Mouse (Mus musculus) neural tube, embryonic 15.5 days (tissue): ENCODE data around the gene Zranb1. TPM values are rescaled to one million over a fixed set of nuclear protein-coding genes. Genes with fewer than 3 reads are reported as not detected.

Source experiments
- ATAC-seq: fragments of 200-750 bp; cut with Nextera tagmentation; 2 replicates; pipeline ENCODE4 v1.8.0; 2017; ENCODE audit warnings: mild to moderate bottlenecking, moderate TSS enrichment, moderate library complexity; ENCODE audit not compliant: low FRiP score
- H3K27ac ChIP-seq: fragments of 300-500 bp; sonication (generic); replicated peaks from 2 replicates; pipeline ENCODE4 v1.5.1; 2015; ENCODE audit warnings: mild to moderate bottlenecking, inconsistent platforms
- H3K27me3 ChIP-seq: fragments of 300-500 bp; sonication (generic); replicated peaks from 2 replicates; pipeline ENCODE4 v1.6.1; 2015; ENCODE audit warnings: inconsistent platforms
- H3K36me3 ChIP-seq: fragments of 300-500 bp; sonication (generic); 2 replicates; pipeline ENCODE4 v1.6.1; 2015; ENCODE audit warnings: inconsistent platforms
- H3K4me1 ChIP-seq: fragments of 300-500 bp; sonication (generic); 2 replicates; pipeline ENCODE4 v1.6.1; 2015; ENCODE audit warnings: inconsistent platforms
- H3K4me2 ChIP-seq: fragments of 300-500 bp; sonication (generic); 2 replicates; pipeline ENCODE4 v1.6.1; 2015; ENCODE audit warnings: inconsistent platforms, mild to moderate bottlenecking, moderate library complexity
- H3K4me3 ChIP-seq: fragments of 300-500 bp; sonication (generic); replicated peaks from 2 replicates; pipeline ENCODE4 v1.5.1; 2015; ENCODE audit warnings: mild to moderate bottlenecking, inconsistent platforms
- H3K9ac ChIP-seq: fragments of 300-500 bp; sonication (generic); replicated peaks from 2 replicates; pipeline ENCODE4 v1.6.1; 2015; ENCODE audit warnings: mild to moderate bottlenecking, inconsistent platforms
- H3K9me3 ChIP-seq: fragments of 300-500 bp; sonication (generic); replicated peaks from 2 replicates; pipeline ENCODE4 v1.6.1; 2016; ENCODE audit warnings: inconsistent platforms
- WGBS: fragments of 180-500 bp; shearing (Covaris S2); methylation state at CpG from one replicate; pipeline ENCODE4 v1.1.7; 2015; ENCODE audit warnings: mixed read lengths; 5-methylcytosine and 5-hydroxymethylcytosine counted together
- polyA plus RNA-seq: library from polyadenylated mRNA; unstranded; fragments of >200 nt; fragmentation: Nextera tagmentation; extraction: Ambion mirVana; gene quantifications from 2 replicates; pipeline ENCODE4 v1.2.1, GENCODE M21; 2015

Zranb1 gene
- polyA plus RNA-seq: 19.6 and 20.5 TPM in 2 replicates

DNA sequence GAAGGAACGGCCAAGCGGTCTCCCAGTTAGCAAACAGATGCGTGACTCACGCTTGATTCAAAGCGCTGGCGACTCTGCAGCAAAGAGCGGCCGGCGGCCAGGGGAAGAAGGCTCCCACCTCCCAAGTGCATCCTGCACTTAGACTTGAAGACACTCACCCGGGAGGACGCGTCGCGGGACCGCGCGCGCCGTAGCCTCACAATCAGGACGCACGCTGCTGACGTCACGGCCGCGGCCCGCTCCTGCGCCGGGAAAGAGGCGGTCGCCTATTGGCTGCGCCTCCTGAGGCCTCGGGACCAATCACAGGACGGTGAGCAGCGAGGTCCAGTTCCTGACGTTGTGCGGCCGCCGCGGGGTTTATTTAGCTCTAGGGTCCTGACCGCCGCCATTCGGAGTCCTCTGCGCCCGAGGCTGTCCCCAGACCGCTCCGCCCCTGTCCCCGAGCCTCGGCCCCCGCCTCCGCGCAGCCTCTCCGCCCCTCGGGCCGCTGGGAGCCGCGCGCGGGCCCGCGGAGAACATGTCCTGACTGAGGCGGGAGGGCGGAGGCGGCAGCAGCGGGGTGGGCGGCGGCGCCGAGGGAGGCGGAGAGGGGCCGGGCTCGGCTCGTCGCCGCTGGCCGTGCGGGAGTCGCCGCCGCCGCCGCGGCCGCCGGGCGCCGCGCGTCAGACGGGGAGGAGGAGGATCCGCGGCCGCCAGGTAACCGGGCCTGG, at the start of gene Zranb1:
Zranb1 (plus strand) TSS at position 293 of the 710 bp plus-strand sequence.
- Histone ChIP-seq H3K9ac (peak within 1 kb of the TSS; percentile 81), H3K4me1 (peaks cover 23% of the 10 kb centered on the region), H3K27me3 (no peaks in the 10 kb centered on the region), H3K9me3 (no peaks in the 10 kb centered on the region), H3K4me2 (peak within 1 kb of the TSS; percentile 82), H3K36me3 (no peaks in the 10 kb centered on the region), H3K27ac (peak within 1 kb of the TSS; percentile 91), H3K4me3 (peak within 1 kb of the TSS; percentile 78)
- peak; percentile 99 for ATAC-seq
- under 1% methylated on average over 91 of the region's 93 CpGs for WGBS

DNA sequence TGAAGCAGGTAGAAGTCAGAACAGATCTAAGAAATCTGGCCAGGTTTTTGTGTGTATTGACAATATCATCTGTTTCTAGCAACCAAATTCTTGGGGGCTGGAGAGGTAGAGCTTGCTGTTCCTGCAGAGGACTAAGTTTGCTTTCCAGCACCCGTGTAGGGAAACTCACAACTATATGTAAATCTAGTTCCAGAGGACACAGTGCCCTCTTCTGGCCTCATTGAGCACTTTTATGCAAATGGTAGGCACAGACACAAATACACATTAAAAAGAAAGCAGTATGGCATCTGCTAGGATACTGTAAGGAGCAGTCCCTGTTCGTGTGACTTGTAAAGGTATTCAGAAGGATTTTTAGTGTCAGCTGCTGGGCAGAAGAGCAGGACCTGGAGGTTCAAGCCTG, 48.6 kb upstream of the Zranb1 start:
- Histone ChIP-seq H3K27me3 (no peaks in the 10 kb centered on the region), H3K9me3 (no peaks in the 10 kb centered on the region), H3K4me3 (no peak overlapping the region), H3K4me1 (no peaks in the 10 kb centered on the region), H3K36me3 (peaks cover 67% of the 10 kb centered on the region), H3K27ac (no peak overlapping the region), H3K9ac (no peak overlapping the region), H3K4me2 (no peak overlapping the region)
- 75% methylated on average over 2 of the region's 2 CpGs for WGBS
- no peak for ATAC-seq

GRCm38 (mm10) chr7:132884031-132884430, 46.9 kb upstream of the Zranb1 start:
- H3K4me3 ChIP-seq: no peak overlapping the region
- H3K4me1 ChIP-seq: no peaks in the 10 kb centered on the region
- WGBS: 94% methylated on average over 7 of the region's 7 CpGs

DNA sequence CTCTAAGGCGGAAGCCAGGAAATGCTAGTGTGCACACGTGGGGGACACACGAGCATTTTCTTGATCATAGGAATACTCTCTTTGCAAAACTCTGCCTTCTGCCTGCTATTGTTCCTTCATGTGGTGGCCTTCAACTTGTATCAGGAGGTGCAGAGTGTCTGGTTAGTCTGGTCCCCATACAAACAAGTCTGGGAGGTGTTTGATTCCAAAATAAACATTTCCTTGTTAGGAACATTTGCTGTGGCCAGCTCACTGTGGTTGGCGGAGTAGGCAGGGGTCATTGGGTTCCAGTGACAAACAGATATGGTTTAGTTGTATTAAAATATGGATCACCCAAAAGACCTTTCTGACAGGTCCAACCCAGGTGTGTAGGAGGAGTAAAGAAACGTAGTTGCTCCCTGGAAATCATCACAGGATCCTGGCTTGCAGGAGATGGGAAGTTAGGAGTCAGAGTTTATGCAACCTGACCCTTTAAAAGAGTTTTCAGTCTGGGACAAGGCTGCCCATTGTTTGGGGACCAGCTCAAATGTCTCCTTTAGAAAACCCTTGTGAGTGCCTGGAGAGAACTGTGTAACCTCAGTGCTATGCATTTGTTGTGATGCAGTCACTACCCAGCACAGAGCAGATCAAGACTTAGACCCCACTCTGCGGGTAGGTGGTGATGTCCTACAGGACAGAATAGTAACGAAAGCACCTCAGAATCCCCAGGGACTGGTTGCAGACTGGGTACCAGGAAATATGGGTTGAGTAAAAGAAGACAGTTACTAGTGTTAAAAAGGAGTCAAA, 43.7 kb upstream of the Zranb1 start:
- Histone ChIP-seq H3K36me3 (peaks cover 26% of the 10 kb centered on the region), H3K9me3 (no peaks in the 10 kb centered on the region), H3K27ac (no peak overlapping the region), H3K4me3 (no peak overlapping the region), H3K4me2 (no peak overlapping the region), H3K9ac (no peak overlapping the region), H3K27me3 (no peaks in the 10 kb centered on the region), H3K4me1 (no peaks in the 10 kb centered on the region)
- ATAC-seq: no peak
- 80% methylated on average over 7 of the region's 7 CpGs for WGBS

More at GRCm38 (mm10) chr7:132884031-132884430, 46.9 kb upstream of the Zranb1 start:
- no peak overlapping the region for H3K4me2 ChIP-seq
- H3K9me3 ChIP-seq: no peaks in the 10 kb centered on the region
- H3K36me3 ChIP-seq: peaks cover 54% of the 10 kb centered on the region
- no peaks in the 10 kb centered on the region for H3K27me3 ChIP-seq
- H3K27ac ChIP-seq: no peak overlapping the region
- H3K9ac ChIP-seq: no peak overlapping the region
- no peak for ATAC-seq

GRCm38 (mm10) chr7:132888052-132888451, 42.9 kb upstream of the Zranb1 start:
- Histone ChIP-seq H3K9me3 (no peaks in the 10 kb centered on the region), H3K4me2 (no peak overlapping the region), H3K36me3 (peaks cover 18% of the 10 kb centered on the region), H3K27me3 (no peaks in the 10 kb centered on the region), H3K27ac (no peak overlapping the region), H3K4me3 (no peak overlapping the region), H3K4me1 (no peaks in the 10 kb centered on the region), H3K9ac (no peak overlapping the region)
- 87% methylated on average over 3 of the region's 3 CpGs for WGBS
- ATAC-seq: no peak

- Histone ChIP-seq H3K27ac (no peak overlapping the region), H3K36me3 (peaks cover 11% of the 10 kb centered on the region), H3K4me3 (no peak overlapping the region), H3K4me2 (no peak overlapping the region), H3K4me1 (no peaks in the 10 kb centered on the region), H3K27me3 (no peaks in the 10 kb centered on the region), H3K9me3 (no peaks in the 10 kb centered on the region), H3K9ac (no peak overlapping the region)
- no peak for ATAC-seq
- 62% methylated on average over 4 of the region's 4 CpGs for WGBS
These were observed 42.3 kb upstream of the Zranb1 start for GRCm38 (mm10) chr7:132888518-132889249.

GRCm38 (mm10) chr7:132889691-132890090, 41.3 kb upstream of the Zranb1 start:
- Histone ChIP-seq H3K4me3 (no peak overlapping the region), H3K4me2 (no peak overlapping the region), H3K27me3 (no peaks in the 10 kb centered on the region), H3K27ac (no peak overlapping the region), H3K9me3 (no peaks in the 10 kb centered on the region), H3K9ac (no peak overlapping the region), H3K36me3 (peaks cover 1% of the 10 kb centered on the region), H3K4me1 (no peaks in the 10 kb centered on the region)
- WGBS: 96% methylated on average over 8 of the region's 8 CpGs
- ATAC-seq: no peak

- no peak for ATAC-seq
- WGBS: 88% methylated on average over 5 of the region's 5 CpGs
These were observed 40.7 kb upstream of the Zranb1 start for GRCm38 (mm10) chr7:132890201-132890600.

DNA sequence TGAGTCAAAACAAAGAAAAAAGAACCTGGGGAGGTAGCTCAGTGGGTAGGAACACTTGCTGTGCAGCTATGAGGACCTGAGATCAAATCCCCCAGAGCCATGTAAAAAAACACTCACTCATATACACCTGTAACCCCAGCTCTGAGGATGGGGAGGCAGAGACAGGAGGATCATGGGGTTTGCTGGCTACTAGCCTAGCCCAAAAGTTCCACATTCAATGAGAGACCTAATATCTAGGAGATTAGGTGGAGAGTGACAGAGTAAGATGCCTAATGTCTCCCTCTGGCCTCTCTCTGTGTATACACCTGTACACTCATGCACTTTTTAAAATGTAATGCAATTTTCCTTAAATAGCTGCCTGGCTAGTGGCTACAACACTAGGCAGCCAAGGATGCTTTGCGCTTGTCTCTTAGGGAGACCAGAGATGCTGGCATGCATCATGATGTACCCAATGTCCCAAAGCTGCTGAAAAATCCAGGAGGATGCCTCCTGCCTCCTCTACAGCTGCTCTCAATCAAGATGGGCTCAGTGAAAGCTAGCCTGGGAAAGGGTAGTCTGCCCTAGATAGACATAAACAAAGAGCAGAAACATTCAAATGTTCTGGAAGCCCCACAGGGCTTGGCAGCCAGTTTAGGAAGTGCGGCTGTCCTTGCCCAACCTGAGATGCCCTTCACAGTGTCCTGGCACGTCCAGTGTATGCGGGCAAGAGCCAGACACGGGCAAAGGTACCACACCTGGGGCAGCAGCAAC, 39.2 kb upstream of the Zranb1 start:
- Histone ChIP-seq H3K4me1 (no peaks in the 10 kb centered on the region; the same call in 1 of the 2 replicates), H3K4me2 (no peak overlapping the region), H3K27ac (no peak overlapping the region), H3K27me3 (no peaks in the 10 kb centered on the region), H3K36me3 (no peaks in the 10 kb centered on the region), H3K9me3 (no peaks in the 10 kb centered on the region), H3K9ac (no peak overlapping the region), H3K4me3 (no peak overlapping the region)
- 85% methylated on average over 5 of the region's 5 CpGs for WGBS
- no peak for ATAC-seq

More at GRCm38 (mm10) chr7:132890201-132890600, 40.7 kb upstream of the Zranb1 start:
- Histone ChIP-seq H3K4me2 (no peak overlapping the region), H3K27me3 (no peaks in the 10 kb centered on the region), H3K9ac (no peak overlapping the region), H3K4me3 (no peak overlapping the region), H3K4me1 (no peaks in the 10 kb centered on the region; the same call in 1 of the 2 replicates), H3K36me3 (no peaks in the 10 kb centered on the region; the same call in 1 of the 2 replicates), H3K27ac (no peak overlapping the region), H3K9me3 (no peaks in the 10 kb centered on the region)

- Histone ChIP-seq H3K9ac (no peak overlapping the region), H3K27me3 (no peaks in the 10 kb centered on the region), H3K27ac (no peak overlapping the region), H3K36me3 (no peaks in the 10 kb centered on the region), H3K4me1 (no peaks in the 10 kb centered on the region; the same call in 1 of the 2 replicates), H3K4me2 (no peak overlapping the region), H3K9me3 (no peaks in the 10 kb centered on the region), H3K4me3 (no peak overlapping the region)
- ATAC-seq: no peak
- 55% methylated on average over 4 of the region's 4 CpGs for WGBS
These were observed 38.7 kb upstream of the Zranb1 start for GRCm38 (mm10) chr7:132892311-132892661.

DNA sequence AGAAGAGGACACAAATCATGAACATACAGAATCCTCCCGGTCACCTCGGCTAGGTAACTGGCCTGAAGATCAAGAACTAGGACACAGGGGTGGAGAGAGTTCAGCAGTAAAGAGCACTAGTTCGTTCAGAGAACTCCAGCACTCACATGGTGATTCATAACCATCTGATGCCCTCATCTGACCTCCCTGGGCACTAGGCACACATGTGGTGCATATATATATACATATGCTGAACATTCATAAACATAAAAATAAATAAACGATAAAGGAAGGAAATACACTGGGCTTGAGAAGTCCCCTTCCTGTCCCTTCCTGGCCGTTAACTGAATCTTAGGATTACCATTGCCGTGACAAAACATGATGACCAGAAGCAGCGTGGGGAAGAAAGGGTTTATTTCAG, 38.1 kb upstream of the Zranb1 start:
- Histone ChIP-seq H3K4me1 (no peaks in the 10 kb centered on the region; the same call in 1 of the 2 replicates), H3K4me2 (no peak overlapping the region), H3K27me3 (no peaks in the 10 kb centered on the region), H3K27ac (no peak overlapping the region), H3K36me3 (no peaks in the 10 kb centered on the region), H3K4me3 (no peak overlapping the region), H3K9ac (no peak overlapping the region), H3K9me3 (no peaks in the 10 kb centered on the region)
- no peak for ATAC-seq
- WGBS: 86% methylated on average over 7 of the region's 7 CpGs
